Mouse (Mus musculus): Measurements from ENCODE around the gene Pdss2. TPM values are rescaled to one million over a fixed set of nuclear protein-coding genes. Genes with fewer than 3 reads are reported as not detected.

Gene Pdss2
- polyA plus RNA-seq, 2 experiments from 2014 or later, result 8.9 to 18.1 TPM

GRCm38 (mm10) chr10:43487441-43488010, 266.2 kb downstream of the Pdss2 start:
- ATAC-seq, result no peak

GRCm38 (mm10) chr10:43488258-43488657, 267.0 kb downstream of the Pdss2 start:
- ATAC-seq, result no peak

GRCm38 (mm10) chr10:43489139-43489538, 267.9 kb downstream of the Pdss2 start:
- ATAC-seq, result no peak

GRCm38 (mm10) chr10:43489550-43489949, 268.3 kb downstream of the Pdss2 start:
- no peak for ATAC-seq

GRCm38 (mm10) chr10:43490034-43490433, 268.7 kb downstream of the Pdss2 start:
- ATAC-seq, result no peak

- no peak for ATAC-seq
These were observed 269.6 kb downstream of the Pdss2 start for GRCm38 (mm10) chr10:43490846-43491245.

- ATAC-seq, result no peak
These were observed 281.3 kb downstream of the Pdss2 start for GRCm38 (mm10) chr10:43502599-43502998.

GRCm38 (mm10) chr10:43504291-43504690, 283.0 kb downstream of the Pdss2 start:
- no peak for ATAC-seq

GRCm38 (mm10) chr10:43507051-43507450, 285.8 kb downstream of the Pdss2 start:
- no peak for ATAC-seq

- no peak for ATAC-seq
These were observed 287.9 kb downstream of the Pdss2 start for GRCm38 (mm10) chr10:43509228-43509627.

- ATAC-seq, result no peak
These were observed 291.7 kb downstream of the Pdss2 start for GRCm38 (mm10) chr10:43512976-43513375.

Other genes starting within 250 kb of the Pdss2 start
- not detected for gene Sobp, start 47.0 kb upstream of the Pdss2 start, polyA plus RNA-seq (2017; shearing (Covaris generic))
- not detected for gene 9030612E09Rik, start 46.8 kb upstream of the Pdss2 start, polyA plus RNA-seq (2017; shearing (Covaris generic))

Data from CD4-positive, CD25-positive, alpha-beta regulatory T cell, adult 4 months (primary cell).